Mouse (Mus musculus): ENCODE data around the gene Oxnad1. TPM values are rescaled to one million over a fixed set of nuclear protein-coding genes. Genes with fewer than 3 reads are reported as not detected.

Oxnad1 gene
- polyA plus RNA-seq, 1 experiment from 2014 or later = 27.2 TPM

Other genes with a start within 250 kb of the Oxnad1 start
- not detected in 2 replicates for gene Galnt15, start 56.4 kb upstream of the Oxnad1 start, polyA plus RNA-seq (2014; fragmentation: Nextera tagmentation; extraction: Ambion mirVana)
- 130 and 141 TPM in 2 replicates for gene Dph3, start 355 bp downstream of the Oxnad1 start, polyA plus RNA-seq (2014; fragmentation: Nextera tagmentation; extraction: Ambion mirVana)
- gene Msmb, start 56.6 kb downstream of the Oxnad1 start, polyA plus RNA-seq (2014; fragmentation: Nextera tagmentation; extraction: Ambion mirVana) = 0.38 TPM in 1 of 2 replicates, not detected in the other
- gene Ncoa4, start 74.5 kb downstream of the Oxnad1 start, polyA plus RNA-seq (2014; fragmentation: Nextera tagmentation; extraction: Ambion mirVana) = 172 and 197 TPM in 2 replicates
- gene Timm23, start 116.5 kb downstream of the Oxnad1 start, polyA plus RNA-seq (2014; fragmentation: Nextera tagmentation; extraction: Ambion mirVana) = 425 and 431 TPM in 2 replicates
- 37.2 and 41.3 TPM in 2 replicates for gene Parg, start 116.6 kb downstream of the Oxnad1 start, polyA plus RNA-seq (2014; fragmentation: Nextera tagmentation; extraction: Ambion mirVana)
- 6.1 and 7.2 TPM in 2 replicates for gene Ogdhl, start 236.6 kb downstream of the Oxnad1 start, polyA plus RNA-seq (2014; fragmentation: Nextera tagmentation; extraction: Ambion mirVana)